Mouse (Mus musculus): Measurements from ENCODE around the gene Wdr64. TPM values are rescaled to one million over a fixed set of nuclear protein-coding genes. Genes with fewer than 3 reads are reported as not detected.

The Wdr64 gene
- not detected for total RNA-seq (2021)

DNA sequence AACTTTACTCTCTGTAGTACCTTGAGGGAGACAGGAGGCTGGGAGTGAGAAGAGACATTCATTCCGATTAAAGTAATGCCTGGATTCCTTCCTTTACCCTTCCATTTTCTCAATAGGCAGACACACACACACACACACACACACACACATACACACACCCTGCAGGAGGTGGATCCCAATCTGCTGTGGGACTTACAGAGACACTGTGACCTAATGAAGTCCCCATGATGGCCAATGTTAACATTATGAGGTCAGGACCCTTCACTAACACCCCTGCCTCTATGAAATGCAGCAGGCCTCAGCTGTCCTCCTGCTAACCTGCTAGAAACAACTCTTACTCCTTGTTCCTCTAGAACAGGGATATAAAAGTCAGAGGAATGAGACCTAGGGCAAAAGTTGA, at the start of gene Wdr64:
Gene Wdr64, plus strand, starts transcription at position 301 of the 400 bp plus-strand sequence.
- DNase-seq = no peak

DNA sequence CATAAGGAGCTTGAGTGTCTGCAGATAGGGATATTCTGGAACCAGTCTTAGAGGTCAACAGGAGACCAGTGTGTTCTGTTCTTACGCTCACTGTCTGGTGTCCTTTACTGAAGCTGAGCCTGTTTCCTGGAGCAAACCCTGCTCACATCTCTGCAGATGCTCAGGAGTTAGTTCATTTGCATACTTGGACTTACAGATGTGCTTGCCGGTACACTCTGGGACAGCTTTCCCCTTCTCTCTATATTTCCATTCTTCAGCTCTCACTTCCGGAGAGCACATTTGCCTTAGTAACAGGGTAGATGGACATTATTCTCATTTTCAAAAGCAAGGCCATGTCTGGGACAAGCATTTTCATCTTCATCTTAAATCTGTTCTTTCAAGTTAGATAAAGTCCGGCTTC, 49.8 kb upstream of the Wdr64 start:
- no peak for DNase-seq

DNA sequence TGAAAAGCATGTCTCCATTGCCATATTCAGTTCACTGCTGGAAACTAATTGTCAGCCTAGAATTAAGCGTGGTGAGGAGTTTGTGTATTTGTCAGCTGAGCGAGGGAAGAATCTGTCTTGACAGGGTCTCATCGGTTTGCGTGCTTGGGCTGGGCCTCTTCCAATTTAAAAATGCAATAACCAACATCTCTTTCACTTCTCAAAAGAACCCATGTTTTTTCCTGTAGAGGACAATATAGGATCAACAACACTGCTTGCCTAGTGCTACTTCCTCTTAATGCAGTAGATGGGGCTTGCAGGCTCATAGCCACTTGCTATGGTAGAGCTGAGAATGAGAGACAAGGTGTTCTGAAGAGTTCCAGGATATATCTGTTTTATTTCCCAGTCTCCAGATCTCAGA, 38.5 kb upstream of the Wdr64 start:
- DNase-seq = no peak

DNA sequence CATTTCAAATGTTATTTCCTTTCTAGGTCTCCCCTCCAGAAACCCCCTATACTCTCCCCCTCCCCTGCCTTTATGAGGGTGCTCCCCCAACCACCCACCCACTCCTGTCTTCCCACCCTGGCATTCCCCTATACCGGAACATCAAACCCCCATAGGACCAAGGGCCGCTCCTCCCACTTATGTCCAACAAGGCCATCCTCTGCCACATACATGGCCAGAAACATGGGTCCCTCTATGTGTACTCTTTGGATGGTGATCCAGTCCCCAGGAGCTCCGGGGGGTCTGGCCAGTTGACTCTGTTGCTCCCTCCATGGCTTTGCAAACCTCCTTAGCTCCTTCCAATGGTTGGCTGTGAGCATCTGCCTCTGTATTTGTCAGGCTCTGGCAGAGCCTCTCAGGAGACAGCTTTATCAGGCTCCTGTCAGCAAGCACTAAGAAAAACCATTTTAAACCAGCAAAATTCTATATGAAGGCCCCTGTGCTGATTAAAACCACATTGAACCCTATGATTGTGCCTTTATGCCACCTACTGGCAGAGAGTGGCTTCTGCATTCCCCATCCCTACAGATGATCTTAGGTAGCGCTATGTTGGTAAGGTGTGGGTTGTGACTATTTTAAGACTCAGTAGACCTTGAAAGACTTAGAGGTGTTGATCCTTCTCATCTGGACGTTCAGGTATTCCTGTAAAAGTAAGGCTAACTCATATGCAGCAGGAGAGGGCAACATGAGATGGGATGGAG, 29.6 kb upstream of the Wdr64 start:
- no peak for DNase-seq

DNA sequence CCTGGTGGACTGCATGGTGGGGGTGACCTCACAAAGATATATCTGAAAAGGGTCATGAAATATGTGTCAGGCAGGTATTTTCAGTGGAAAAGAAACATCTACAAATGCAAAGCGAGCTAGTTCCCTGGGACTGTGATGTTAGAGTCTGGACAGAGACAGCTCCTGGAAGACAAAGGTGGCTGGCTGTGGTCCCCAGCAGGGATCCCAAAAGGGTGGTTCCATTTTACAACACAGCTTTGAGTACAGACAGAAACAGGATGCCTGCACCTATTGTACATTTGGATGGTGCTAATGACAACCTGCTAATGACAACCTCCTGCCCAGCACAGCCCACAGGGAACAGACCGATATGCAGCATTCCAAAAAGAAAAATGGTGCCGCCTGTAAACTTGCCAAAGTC, 28.9 kb upstream of the Wdr64 start:
- no peak for DNase-seq

DNA sequence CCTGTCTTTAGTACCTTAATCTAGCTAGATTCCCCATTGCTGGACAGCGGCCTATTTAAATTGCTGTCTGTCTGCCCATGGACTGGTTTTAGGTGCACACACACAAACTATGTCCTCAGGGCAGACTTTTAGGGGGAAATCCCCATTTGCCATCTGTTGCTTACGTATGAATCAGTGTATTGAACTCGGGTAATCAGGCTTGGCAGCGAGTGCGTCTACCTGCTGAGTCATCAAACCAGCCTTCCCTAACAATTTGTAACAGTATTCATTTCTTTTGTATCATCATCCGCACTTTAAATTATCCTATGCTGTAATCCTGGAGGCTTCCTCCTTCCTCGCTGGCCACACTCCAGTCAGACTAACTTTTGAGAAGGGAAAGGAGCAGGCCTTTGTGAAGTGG, 28.4 kb upstream of the Wdr64 start:
- peak in 1 of 2 experiments; percentile 2 for DNase-seq

DNA sequence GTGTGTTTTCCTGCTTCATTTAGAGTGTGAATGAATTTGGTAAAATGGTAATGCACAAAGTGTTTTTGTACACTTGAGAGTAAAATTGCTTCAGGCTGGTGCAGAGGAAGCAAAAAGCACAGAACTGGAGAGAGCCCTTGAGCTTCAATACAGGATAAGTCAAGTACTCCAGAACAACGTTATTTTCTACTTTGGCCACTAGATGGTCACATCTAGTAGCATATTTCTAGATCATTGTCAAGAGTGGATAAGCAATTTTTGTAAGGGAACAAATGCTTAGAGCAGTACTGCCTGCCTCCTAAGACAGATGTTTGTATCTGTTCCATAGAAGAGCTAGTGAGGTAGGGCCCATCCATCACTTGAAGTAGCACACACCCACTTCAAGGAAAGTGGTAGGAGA, 26.8 kb upstream of the Wdr64 start:
- no peak for DNase-seq

DNA sequence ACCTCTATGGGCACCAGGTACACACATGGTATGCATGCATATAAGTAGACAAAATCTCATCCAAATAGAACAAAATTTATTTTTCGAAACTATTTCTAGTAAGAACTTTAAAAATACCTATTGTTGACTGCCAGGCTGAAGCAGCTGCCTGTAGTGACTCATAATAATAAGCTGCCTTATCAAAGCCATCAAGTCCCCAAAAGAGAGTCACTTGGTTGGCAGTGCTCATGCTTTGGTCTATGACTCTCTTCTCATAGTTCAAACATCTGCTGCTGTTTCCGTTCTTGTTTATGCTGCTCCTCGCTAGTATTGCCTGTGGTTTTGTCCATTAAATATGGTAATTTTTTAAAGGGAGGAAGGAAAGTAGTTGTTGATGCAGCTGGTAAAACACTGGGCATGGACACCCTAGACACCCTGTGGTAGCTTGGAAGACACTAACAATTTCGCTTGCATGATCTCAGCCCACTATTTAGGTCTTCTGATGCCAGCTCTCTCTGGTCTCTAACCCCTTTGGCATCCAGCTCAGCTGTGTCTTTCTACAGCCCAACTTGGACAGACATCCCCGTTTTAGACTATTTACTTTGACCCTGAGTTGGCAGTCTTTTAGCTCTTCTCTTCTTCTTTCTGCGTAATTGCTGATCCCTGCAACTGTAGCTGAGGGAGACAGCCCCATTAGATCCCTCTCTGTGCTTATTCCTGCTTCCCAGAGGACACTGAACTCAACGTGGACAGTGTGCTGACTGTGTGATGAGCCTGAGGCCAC, 24.6 kb upstream of the Wdr64 start:
- DNase-seq = no peak

DNA sequence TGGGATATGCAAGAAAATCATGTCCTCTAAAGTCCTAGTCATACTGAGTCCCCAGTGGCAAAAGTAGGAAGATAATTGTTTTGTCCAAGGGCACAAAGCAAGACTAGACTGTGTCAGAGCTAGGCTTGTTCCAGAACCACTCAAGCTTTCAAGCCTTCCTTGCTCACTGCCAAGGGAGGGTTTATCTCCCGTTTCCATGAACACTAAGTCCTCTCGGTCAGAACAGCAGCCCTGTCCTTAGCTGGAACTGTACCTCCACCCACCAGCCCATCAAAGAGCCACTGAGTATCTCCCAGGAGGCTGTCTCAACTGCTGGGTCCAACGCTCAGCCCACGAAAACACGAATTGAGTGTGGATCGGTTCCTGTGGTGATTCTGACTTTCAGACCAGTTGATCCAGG, 23.3 kb upstream of the Wdr64 start:
- DNase-seq = no peak

DNA sequence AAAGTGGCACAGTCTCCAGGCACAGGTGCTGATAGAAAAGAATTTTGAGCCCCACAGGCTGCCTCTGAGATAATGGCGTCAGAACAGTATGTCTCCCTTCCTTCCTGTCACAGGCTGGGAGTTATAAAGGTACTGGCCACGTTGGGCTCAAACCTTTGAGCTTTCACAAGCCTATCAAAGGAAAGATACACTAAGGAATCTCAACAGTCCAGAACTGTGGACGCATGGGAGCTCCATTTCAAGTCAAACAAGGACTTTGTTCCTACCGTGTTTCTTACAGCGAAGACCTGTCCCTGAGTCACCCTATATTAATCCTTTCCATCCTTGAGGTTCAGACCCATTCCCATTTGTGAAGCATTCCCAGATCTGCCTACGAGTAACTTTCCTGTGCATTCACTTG, 20.9 kb upstream of the Wdr64 start:
- DNase-seq = no peak

DNA sequence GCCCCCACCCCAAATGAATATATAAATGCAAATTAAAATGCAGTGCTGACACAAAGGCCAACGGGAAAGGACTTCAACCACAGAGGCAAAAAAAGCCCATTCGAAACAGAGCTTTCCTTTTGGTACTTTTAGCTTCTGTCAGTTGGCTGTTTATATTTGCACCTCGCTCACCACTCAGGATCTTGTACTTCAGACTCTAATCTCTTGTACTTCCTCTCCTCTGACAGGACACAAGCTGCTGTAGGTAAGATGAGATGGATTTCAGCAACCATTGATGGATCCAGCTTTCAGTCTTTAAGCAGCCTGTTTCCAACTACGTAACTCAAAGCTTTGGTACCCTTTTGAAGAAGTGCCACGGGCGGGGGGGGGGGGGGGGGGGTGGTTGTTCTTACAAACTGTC, 17.4 kb upstream of the Wdr64 start:
- DNase-seq = no peak

DNA sequence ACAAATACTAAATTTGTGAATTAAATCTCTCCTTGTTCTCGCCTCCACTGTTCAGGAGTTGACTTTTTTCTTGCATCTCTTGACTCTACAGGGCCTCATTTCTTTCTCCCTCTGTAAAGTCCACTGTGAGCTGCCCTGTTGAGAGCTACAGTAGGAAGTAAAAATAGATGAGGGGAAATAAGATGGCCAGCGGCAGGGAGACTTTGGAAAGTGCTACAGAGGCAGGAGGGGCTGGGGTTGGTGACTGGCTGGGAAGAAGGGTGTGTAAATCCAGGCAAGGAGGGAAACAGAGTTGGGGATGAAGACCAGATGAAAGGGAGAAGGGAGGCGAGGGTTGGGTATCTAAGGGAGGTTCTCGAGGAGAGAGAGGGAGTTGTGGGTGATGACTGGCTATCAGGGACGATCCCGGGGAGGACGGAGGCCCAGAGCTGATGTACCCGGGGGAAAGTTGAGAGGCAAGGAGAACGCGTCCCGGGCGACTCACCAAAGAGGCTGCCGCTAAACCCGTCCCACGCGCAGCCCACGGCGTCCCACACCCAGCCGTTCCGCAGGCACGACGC, 6.6 kb upstream of the Wdr64 start:
- no peak for DNase-seq

DNA sequence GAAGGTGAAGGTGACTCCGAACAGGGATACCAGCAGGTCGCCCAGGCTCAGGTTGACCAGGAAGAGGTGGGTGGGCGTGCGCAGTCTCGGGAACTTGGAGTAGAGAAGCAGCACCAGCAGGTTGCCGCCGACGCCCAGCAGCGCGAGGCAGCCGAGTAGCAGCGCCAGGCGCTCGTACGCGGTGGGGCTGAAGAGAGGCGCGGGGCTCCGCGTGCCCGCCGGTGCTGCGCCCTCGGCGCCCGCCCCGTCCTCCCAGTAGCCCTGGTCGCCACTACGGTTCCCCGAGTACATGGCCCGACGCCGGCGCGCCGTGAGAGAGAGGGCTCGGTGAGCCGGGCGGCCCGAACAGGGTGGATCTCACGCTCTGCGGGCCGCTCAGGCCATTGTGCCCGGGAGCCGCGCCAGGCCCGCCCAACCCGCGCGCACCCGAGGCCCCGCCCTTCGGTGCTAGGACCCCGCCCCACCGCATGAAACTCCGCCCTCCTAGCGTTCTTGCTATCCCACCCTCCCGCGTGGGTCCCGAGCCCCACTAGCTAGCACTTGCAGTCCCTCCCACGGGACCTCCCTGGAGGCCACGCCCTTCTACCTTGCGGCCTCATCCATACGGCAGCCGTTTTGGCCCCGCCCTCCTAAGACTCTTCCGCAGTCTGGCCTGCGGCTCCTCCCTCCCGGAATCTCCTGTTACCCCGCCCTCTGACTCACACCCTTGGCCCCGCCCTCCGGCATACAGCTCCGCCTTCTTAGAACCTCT, 6.0 kb upstream of the Wdr64 start, which contains the start of the genes Opn3 and Chml:
Gene Opn3, minus strand, starts transcription at position 531 of the 751 bp plus-strand sequence.
Gene Chml, minus strand, starts transcription at position 656 of the 751 bp plus-strand sequence.
- DNase-seq = peak; percentile 95 to 96

DNA sequence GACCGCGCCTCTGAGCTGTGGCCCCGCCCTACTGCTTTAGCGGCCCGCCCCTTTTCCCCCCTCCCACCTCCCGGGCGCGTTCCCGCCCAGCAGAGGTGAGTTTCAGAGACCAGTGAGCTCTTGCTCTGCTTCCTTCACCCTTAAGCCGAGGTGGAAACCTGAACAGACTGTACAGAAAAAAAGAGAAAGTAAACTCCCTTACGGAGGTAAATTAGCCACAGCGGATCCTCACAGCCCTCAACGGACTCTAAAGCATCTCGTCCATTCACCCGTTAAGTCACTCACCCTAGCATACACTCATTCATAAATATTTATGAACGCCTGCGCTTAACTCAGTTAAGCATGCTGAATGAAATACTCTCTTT, 5.4 kb upstream of the Wdr64 start:
- DNase-seq = no peak

DNA sequence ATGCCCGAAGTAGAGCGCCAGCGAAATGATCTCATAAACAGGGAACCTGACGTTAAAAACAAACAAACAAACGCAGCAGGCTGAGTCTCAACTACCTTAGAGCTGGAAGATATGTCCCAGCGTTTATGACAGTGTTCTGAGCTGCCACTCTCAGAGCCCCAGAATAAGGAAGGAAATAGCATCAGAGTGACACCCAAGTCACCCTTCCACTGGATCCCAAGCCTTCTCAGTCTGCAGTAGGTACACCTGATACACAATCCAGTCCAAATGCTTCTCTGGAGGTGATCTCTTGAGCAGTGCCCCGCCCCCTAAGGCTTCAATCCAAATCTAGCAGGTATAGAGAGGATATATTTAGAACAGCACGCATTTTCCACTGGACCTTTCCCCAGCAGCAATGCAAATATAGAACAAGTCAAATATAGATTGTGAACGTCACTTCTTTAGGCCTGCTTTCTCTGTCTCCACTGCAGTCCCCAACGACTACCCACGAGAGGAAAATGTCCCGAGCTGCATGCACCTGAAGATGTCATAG, 4.9 kb upstream of the Wdr64 start:
- DNase-seq = peak in 1 of 2 experiments; percentile 8

DNA sequence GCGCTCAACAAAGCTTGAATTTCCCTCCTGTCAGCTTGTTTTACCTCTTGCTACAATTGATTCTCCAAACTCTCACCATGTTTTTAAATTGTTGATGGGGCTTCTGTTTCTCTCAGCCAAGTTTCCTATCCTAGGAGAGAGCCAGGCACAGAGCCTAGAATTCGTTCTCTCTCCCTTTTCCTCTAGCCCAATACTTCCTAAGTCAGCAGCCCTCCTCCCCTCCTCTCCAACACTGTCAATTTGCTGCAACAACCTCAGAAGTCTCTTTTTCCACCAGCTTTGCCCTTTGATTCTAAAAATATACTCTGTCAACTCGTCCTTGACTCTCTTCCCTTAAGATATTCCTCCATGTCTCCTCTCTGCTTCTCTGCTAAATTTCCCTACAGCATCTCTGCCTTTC, 982 bp downstream of the Wdr64 start:
- DNase-seq = no peak

DNA sequence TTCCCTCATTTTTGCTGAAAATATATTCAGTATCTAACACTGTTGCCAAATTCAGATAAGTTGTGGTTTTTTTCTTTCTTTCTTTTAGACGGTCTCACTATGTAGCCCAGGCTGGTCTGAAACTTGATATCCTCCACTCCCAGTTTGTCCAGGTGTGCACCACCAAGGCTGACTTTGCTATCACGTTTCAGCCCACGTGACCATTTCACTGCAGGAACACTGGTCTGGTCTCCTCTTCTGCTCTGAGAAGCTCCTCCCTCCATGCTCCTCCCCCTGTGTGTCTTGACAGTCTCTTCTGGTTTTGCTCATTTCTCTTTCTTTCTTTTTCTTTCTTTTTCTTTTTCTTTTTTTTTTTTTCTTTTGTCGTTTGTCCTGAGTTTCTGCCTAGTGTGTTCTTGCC, 1.4 kb downstream of the Wdr64 start:
- no peak for DNase-seq

DNA sequence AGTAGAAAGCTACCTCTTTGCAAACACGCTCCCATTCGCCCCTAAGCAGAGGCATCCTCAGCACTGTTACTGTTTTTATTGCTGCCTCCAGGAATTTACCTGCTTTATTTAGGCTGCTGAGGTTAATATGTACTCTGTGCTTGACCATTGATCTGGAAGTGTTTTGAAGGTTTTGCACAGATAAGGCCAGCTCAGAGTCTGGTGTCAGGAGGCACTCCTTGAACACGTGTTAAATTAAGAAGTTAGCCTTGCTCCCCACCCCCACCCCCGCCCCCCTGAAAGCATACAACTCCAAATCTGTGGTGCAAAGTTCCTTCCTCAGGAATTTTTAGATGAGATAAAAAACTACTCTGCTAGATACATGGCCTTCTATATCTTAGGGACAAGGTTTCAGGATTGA, 2.8 kb downstream of the Wdr64 start:
- no peak for DNase-seq

DNA sequence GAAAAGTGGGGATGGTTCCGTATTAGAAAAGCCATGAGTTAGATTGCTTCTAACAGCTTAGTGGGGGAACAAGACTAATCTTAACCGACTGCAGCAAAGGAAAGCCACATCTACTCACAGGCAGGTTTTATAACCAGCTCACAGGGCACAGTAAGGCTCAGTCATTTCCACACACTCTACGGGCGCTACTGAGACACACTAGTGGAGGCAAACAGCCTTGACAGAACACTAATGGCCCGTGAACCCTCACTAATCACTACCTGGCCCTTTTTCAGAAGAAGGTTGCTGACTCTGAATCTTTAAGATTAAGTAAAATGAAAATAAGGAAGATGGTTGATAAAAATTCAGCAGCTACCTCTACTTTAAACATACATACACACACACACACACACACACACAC, 9.2 kb downstream of the Wdr64 start:
- DNase-seq = no peak

DNA sequence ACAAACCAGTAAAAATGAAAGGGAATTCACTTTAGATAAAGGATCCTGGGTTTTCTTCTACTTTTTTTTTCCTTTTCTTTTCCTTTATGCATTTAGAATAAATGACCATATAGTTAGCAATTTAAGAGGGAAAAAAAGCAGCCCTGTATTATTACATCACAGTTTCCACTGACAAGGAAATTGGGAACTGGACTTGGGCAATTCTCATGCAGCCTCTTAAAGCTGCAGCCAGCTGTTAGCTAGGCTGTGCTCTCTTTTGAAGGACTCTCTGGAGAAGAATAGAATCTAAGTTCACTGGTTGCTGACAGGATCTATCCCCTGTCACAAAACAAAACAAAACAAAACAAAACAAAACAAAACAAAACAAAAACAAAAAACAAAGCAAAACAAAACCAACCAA, 9.6 kb downstream of the Wdr64 start:
- DNase-seq = no peak

DNA sequence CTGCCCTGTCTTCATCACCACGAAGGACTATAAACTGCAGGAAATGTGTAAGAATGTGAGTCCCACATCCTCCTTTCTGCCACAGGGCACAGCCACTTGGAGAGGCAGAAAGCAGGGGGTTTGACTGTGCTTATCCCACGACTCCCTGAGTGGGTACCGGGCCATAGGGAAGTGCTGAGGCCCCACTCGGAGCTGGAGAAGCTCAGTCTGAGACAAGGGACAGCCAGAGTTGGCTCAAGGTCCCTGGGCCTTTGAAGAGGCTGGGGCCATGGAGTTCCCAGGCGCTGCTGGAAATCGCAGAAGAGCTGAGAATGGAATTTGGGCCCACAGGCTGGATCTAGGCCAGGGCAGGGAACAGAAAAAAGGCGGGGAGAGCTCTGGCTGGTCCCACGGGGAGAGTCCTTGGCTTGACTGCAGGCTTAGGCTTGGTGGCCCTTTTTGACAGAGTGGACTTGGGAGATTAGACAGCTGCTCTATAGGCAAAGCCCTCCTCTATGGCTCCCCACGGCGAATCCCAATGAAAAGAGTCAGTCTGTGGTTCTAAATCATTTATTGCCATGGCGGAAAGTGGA, 14.0 kb downstream of the Wdr64 start:
- DNase-seq = no peak

DNA sequence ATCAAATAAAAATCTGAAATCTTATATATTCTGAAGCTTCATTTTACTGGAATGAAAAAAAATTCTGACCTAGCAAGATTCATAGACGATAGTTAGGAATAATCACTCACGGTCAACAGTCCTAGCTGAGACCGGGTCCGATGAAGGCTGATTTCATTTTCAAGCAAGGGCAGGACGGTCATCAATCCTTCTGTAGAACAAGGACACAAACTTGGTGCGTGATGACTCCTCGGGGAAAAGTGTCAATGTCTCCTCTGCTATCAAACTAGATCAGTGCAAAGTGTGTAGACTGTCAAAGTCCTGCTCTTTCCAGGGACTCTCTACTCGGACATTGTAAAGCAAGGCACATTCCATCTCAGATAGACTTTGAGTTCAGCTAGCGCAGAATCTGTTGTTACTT, 18.4 kb downstream of the Wdr64 start:
- no peak for DNase-seq

Data from layer of hippocampus, postnatal 36 days (tissue).